Mouse (Mus musculus): ENCODE results near the gene Csmd2. TPM values are rescaled to one million over a fixed set of nuclear protein-coding genes. Genes with fewer than 3 reads are reported as not detected.

The Csmd2 gene
- polyA plus RNA-seq, 1 experiment = 0.07 TPM

DNA sequence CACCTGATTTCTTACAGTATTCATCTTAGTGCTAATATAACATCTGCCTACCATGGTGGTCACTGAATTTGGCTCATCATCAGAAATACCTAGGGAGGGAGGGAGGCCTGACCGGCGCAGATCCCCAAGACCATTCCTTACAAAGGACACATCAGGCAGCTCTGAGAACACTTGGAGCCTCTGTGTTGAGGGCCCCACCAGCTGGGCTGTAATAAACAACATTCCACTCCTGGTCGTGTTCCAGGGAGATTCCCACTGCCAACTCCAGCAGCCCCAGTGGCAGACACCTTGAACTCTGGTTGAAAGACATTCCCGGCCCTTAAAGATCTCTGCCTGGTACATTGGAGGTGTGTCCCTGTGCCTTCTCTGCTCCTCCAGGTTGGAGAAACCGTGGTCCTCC, 327.7 kb downstream of the Csmd2 start:
- TF ChIP-seq CTCF (IDR thresholded peaks at IDR 0.05; ENCODE audit: extremely low read depth, insufficient read depth, insufficient read length, insufficient replicate concordance) (no peak), POLR2A (IDR thresholded peaks at IDR 0.05; ENCODE audit: low read depth, low read length) (no peak)
- H3K27me3 ChIP-seq (ENCODE audit: control insufficient read depth, insufficient read depth, low read length) = no peaks in the 10 kb centered on the region

GRCm38 (mm10) chr4:128317951-128318350, 330.3 kb downstream of the Csmd2 start:
- H3K36me3 ChIP-seq (ENCODE audit: control insufficient read depth, insufficient read depth, low read length) = no peaks in the 10 kb centered on the region
- TF ChIP-seq POLR2A (IDR thresholded peaks at IDR 0.05; ENCODE audit: low read depth, low read length) = no peak
- TF ChIP-seq CTCF (IDR thresholded peaks at IDR 0.05; ENCODE audit: extremely low read depth, insufficient read depth, insufficient read length, insufficient replicate concordance) = no peak
- no peaks in the 10 kb centered on the region for H3K4me1 ChIP-seq (ENCODE audit: control insufficient read depth, insufficient read depth, insufficient read length)
- no peak for DNase-seq (ENCODE audit: low read depth in 1 of 2, low spot score in 2 of 2)
- 88% methylated on average over 4 of the region's 4 CpGs for WGBS
- no peak overlapping the region for H3K4me3 ChIP-seq (ENCODE audit: extremely low read depth, insufficient read depth, insufficient read length)
- H3K27me3 ChIP-seq (ENCODE audit: control insufficient read depth, insufficient read depth, low read length) = no peaks in the 10 kb centered on the region
- H3K27ac ChIP-seq (ENCODE audit: insufficient read depth, low read length) = no peak overlapping the region

More for the DNA sequence above, 327.7 kb downstream of the Csmd2 start:
- Histone ChIP-seq H3K4me1 (ENCODE audit: control insufficient read depth, insufficient read depth, insufficient read length) (no peaks in the 10 kb centered on the region), H3K4me3 (ENCODE audit: extremely low read depth, insufficient read depth, insufficient read length) (no peak overlapping the region), H3K36me3 (ENCODE audit: control insufficient read depth, insufficient read depth, low read length) (no peaks in the 10 kb centered on the region), H3K27ac (ENCODE audit: insufficient read depth, low read length) (no peak overlapping the region)
- 71% methylated on average over 5 of the region's 5 CpGs for WGBS
- no peak for DNase-seq (ENCODE audit: low read depth in 1 of 2, low spot score in 2 of 2)

DNA sequence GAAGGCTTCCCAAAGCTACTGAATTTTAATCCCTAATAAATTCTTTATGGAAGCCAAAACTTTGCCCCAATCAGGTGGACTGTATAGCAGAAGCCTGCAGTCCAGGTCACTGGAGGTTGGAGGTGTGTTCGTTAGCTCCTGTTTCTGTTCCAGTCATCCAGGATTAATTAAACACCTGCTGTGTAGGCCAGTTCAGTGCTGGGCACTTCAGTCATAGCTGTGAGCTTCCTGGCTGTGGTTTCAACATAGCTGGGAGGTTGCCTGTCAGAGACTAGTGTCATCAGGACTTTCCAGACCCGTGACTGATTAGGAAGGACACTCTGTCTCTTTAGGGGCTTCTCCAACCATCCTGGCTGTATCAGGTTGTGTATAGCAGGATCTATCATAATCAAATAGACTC, 337.9 kb downstream of the Csmd2 start:
- DNase-seq (ENCODE audit: low read depth in 1 of 2, low spot score in 2 of 2) = no peak
- H3K4me1 ChIP-seq (ENCODE audit: control insufficient read depth, insufficient read depth, insufficient read length) = no peaks in the 10 kb centered on the region
- no peak overlapping the region for H3K4me3 ChIP-seq (ENCODE audit: extremely low read depth, insufficient read depth, insufficient read length)
- WGBS = 67% methylated on average over 2 of the region's 2 CpGs
- H3K36me3 ChIP-seq (ENCODE audit: control insufficient read depth, insufficient read depth, low read length) = no peaks in the 10 kb centered on the region
- TF ChIP-seq POLR2A (IDR thresholded peaks at IDR 0.05; ENCODE audit: low read depth, low read length) (no peak), CTCF (IDR thresholded peaks at IDR 0.05; ENCODE audit: extremely low read depth, insufficient read depth, insufficient read length, insufficient replicate concordance) (no peak)
- H3K27ac ChIP-seq (ENCODE audit: insufficient read depth, low read length) = no peak overlapping the region
- no peaks in the 10 kb centered on the region for H3K27me3 ChIP-seq (ENCODE audit: control insufficient read depth, insufficient read depth, low read length)

DNA sequence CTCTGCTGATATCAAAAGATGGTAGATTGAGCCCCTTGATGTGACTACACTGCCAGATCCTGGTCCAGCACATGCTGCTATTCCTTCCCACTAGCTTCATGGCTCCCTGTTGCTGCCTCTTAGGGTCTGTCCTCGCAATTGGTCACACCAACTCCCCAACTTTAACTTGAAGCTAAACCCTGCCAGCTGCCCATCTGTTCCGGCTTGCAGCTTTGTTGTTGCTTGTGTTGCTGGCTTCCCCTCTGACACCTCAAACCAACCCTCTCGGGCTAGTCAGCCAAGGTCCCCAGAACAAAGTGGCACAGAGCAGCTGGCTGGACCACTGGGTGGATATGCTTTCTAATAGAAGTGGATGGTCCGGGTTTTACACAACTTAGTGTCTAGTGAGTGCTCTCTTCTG, 339.1 kb downstream of the Csmd2 start:
- 74% methylated on average over 4 of the region's 4 CpGs for WGBS
- no peak overlapping the region for H3K27ac ChIP-seq (ENCODE audit: insufficient read depth, low read length)
- no peaks in the 10 kb centered on the region for H3K4me1 ChIP-seq (ENCODE audit: control insufficient read depth, insufficient read depth, insufficient read length)
- no peak for DNase-seq (ENCODE audit: low read depth in 1 of 2, low spot score in 2 of 2)
- no peak for TF ChIP-seq CTCF (IDR thresholded peaks at IDR 0.05; ENCODE audit: extremely low read depth, insufficient read depth, insufficient read length, insufficient replicate concordance)
- TF ChIP-seq POLR2A (IDR thresholded peaks at IDR 0.05; ENCODE audit: low read depth, low read length) = no peak
- no peaks in the 10 kb centered on the region for H3K36me3 ChIP-seq (ENCODE audit: control insufficient read depth, insufficient read depth, low read length)
- no peak overlapping the region for H3K4me3 ChIP-seq (ENCODE audit: extremely low read depth, insufficient read depth, insufficient read length)
- H3K27me3 ChIP-seq (ENCODE audit: control insufficient read depth, insufficient read depth, low read length) = no peaks in the 10 kb centered on the region

GRCm38 (mm10) chr4:128327421-128327820, 339.8 kb downstream of the Csmd2 start:
- Histone ChIP-seq H3K4me1 (ENCODE audit: control insufficient read depth, insufficient read depth, insufficient read length) (no peaks in the 10 kb centered on the region), H3K27ac (ENCODE audit: insufficient read depth, low read length) (no peak overlapping the region), H3K36me3 (ENCODE audit: control insufficient read depth, insufficient read depth, low read length) (no peaks in the 10 kb centered on the region), H3K4me3 (ENCODE audit: extremely low read depth, insufficient read depth, insufficient read length) (no peak overlapping the region), H3K27me3 (ENCODE audit: control insufficient read depth, insufficient read depth, low read length) (no peaks in the 10 kb centered on the region)
- 81% methylated on average over 6 of the region's 6 CpGs for WGBS
- TF ChIP-seq POLR2A (IDR thresholded peaks at IDR 0.05; ENCODE audit: low read depth, low read length) (no peak), CTCF (IDR thresholded peaks at IDR 0.05; ENCODE audit: extremely low read depth, insufficient read depth, insufficient read length, insufficient replicate concordance) (no peak)
- no peak for DNase-seq (ENCODE audit: low read depth in 1 of 2, low spot score in 2 of 2)

DNA sequence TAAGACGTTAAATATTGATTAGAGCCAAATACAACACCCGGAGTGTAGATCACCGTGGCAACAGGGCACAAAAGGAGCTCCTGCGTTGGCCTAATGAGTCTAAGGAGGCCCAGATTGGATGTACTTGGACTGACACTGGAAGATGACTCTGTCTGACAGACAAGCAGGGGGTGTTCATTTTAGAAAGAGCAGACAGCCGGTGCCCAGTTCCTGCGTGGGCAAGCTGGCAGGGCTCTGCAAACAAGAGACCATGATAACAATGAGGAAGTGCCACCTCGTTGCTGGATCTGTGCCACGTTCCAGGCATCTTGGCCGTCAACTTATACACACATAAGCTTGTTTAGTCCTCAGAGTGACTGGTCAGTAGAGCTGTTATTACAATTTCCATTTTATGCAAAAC, 342.9 kb downstream of the Csmd2 start:
- Histone ChIP-seq H3K4me1 (ENCODE audit: control insufficient read depth, insufficient read depth, insufficient read length) (no peaks in the 10 kb centered on the region), H3K27ac (ENCODE audit: insufficient read depth, low read length) (no peak overlapping the region), H3K36me3 (ENCODE audit: control insufficient read depth, insufficient read depth, low read length) (no peaks in the 10 kb centered on the region), H3K27me3 (ENCODE audit: control insufficient read depth, insufficient read depth, low read length) (no peaks in the 10 kb centered on the region), H3K4me3 (ENCODE audit: extremely low read depth, insufficient read depth, insufficient read length) (no peak overlapping the region)
- WGBS = 54% methylated on average over 9 of the region's 9 CpGs
- DNase-seq (ENCODE audit: low read depth in 1 of 2, low spot score in 2 of 2) = no peak
- no peak for TF ChIP-seq POLR2A (IDR thresholded peaks at IDR 0.05; ENCODE audit: low read depth, low read length)
- no peak for TF ChIP-seq CTCF (IDR thresholded peaks at IDR 0.05; ENCODE audit: extremely low read depth, insufficient read depth, insufficient read length, insufficient replicate concordance)

DNA sequence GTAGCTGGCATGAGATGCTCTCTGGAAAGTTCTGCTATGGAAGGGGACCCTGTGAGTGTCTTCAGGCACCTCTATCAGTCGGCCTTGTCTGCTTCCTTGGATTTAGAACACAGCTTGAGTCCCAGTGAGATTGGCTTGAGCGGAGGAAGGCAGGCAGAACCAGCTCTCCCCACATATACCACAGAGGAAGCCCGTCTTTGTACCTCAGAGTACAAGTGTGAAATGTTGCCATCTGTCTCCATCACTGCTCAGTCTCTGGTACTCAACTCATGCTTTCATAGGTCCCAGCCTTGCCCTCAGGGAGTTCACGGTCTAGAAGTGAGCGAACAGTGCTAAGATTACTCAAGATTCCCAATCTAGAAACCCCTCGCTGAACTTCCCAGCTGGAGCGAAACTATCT, 352.8 kb downstream of the Csmd2 start:
- no peak for DNase-seq (ENCODE audit: low read depth in 1 of 2, low spot score in 2 of 2)
- H3K27ac ChIP-seq (ENCODE audit: insufficient read depth, low read length) = no peak overlapping the region
- no peak for TF ChIP-seq CTCF (IDR thresholded peaks at IDR 0.05; ENCODE audit: extremely low read depth, insufficient read depth, insufficient read length, insufficient replicate concordance)
- TF ChIP-seq POLR2A (IDR thresholded peaks at IDR 0.05; ENCODE audit: low read depth, low read length) = no peak
- H3K36me3 ChIP-seq (ENCODE audit: control insufficient read depth, insufficient read depth, low read length) = no peaks in the 10 kb centered on the region
- 84% methylated on average over 7 of the region's 7 CpGs for WGBS
- H3K4me3 ChIP-seq (ENCODE audit: extremely low read depth, insufficient read depth, insufficient read length) = no peak overlapping the region
- no peaks in the 10 kb centered on the region for H3K27me3 ChIP-seq (ENCODE audit: control insufficient read depth, insufficient read depth, low read length)
- H3K4me1 ChIP-seq (ENCODE audit: control insufficient read depth, insufficient read depth, insufficient read length) = no peaks in the 10 kb centered on the region

All from spleen, adult 2 months (tissue).